Mouse (Mus musculus): ENCODE data around the gene Phactr2.

Gene Phactr2

GRCm38 (mm10) chr10:13275152-13275551 is 199.1 kb downstream of the Phactr2 start:
- no peak for DNase-seq (ENCODE audit: low spot score)

GRCm38 (mm10) chr10:13274699-13275098 is 199.5 kb downstream of the Phactr2 start:
- DNase-seq (ENCODE audit: low spot score) = no peak

GRCm38 (mm10) chr10:13273756-13274155 is 200.5 kb downstream of the Phactr2 start:
- no peak for DNase-seq (ENCODE audit: low spot score)

GRCm38 (mm10) chr10:13271716-13272115 is 202.5 kb downstream of the Phactr2 start:
- DNase-seq (ENCODE audit: low spot score) = no peak

GRCm38 (mm10) chr10:13271099-13271498 is 203.1 kb downstream of the Phactr2 start:
- no peak for DNase-seq (ENCODE audit: low spot score)

- no peak for DNase-seq (ENCODE audit: low spot score)
Observed at GRCm38 (mm10) chr10:13270270-13270669, 203.9 kb downstream of the Phactr2 start.

- DNase-seq (ENCODE audit: low spot score) = no peak
Observed at GRCm38 (mm10) chr10:13259251-13259650, 215.0 kb downstream of the Phactr2 start.

GRCm38 (mm10) chr10:13256196-13256595 is 218.0 kb downstream of the Phactr2 start:
- peak; percentile 71 for DNase-seq (ENCODE audit: low spot score)

- no peak for DNase-seq (ENCODE audit: low spot score)
Observed at GRCm38 (mm10) chr10:13250280-13250679, 223.9 kb downstream of the Phactr2 start.

GRCm38 (mm10) chr10:13249126-13249525 is 225.1 kb downstream of the Phactr2 start:
- no peak for DNase-seq (ENCODE audit: low spot score)

- no peak for DNase-seq (ENCODE audit: low spot score)
Observed at GRCm38 (mm10) chr10:13245714-13246113, 228.5 kb downstream of the Phactr2 start.

GRCm38 (mm10) chr10:13244192-13244591 is 230.0 kb downstream of the Phactr2 start:
- no peak for DNase-seq (ENCODE audit: low spot score)

GRCm38 (mm10) chr10:13240431-13240830 is 233.8 kb downstream of the Phactr2 start:
- no peak for DNase-seq (ENCODE audit: low spot score)

- no peak for DNase-seq (ENCODE audit: low spot score)
Observed at GRCm38 (mm10) chr10:13238188-13238587, 236.0 kb downstream of the Phactr2 start.

GRCm38 (mm10) chr10:13236866-13237265 is 237.3 kb downstream of the Phactr2 start:
- DNase-seq (ENCODE audit: low spot score) = no peak

- no peak for DNase-seq (ENCODE audit: low spot score)
Observed at GRCm38 (mm10) chr10:13234503-13234902, 239.7 kb downstream of the Phactr2 start.

GRCm38 (mm10) chr10:13233941-13234340 is 240.3 kb downstream of the Phactr2 start:
- DNase-seq (ENCODE audit: low spot score) = no peak

- DNase-seq (ENCODE audit: low spot score) = no peak
Observed at GRCm38 (mm10) chr10:13233143-13233622, 241.0 kb downstream of the Phactr2 start.

GRCm38 (mm10) chr10:13232443-13233142 is 241.6 kb downstream of the Phactr2 start:
- DNase-seq (ENCODE audit: low spot score) = no peak

GRCm38 (mm10) chr10:13230716-13231115 is 243.5 kb downstream of the Phactr2 start:
- no peak for DNase-seq (ENCODE audit: low spot score)

- no peak for DNase-seq (ENCODE audit: low spot score)
Observed at GRCm38 (mm10) chr10:13225377-13226063, 248.7 kb downstream of the Phactr2 start.

GRCm38 (mm10) chr10:13222135-13222534 is 252.1 kb downstream of the Phactr2 start:
- no peak for DNase-seq (ENCODE audit: low spot score)

GRCm38 (mm10) chr10:13220061-13220460 is 254.2 kb downstream of the Phactr2 start:
- DNase-seq (ENCODE audit: low spot score) = no peak
